Mouse (Mus musculus): ENCODE measurements around the gene Ovol2.
"Not testable (repeated sequence)": the region's sequence is repeated elsewhere in the genome, so short reads cannot be mapped to it uniquely, and the experiment has no call there.

Gene Ovol2

DNA sequence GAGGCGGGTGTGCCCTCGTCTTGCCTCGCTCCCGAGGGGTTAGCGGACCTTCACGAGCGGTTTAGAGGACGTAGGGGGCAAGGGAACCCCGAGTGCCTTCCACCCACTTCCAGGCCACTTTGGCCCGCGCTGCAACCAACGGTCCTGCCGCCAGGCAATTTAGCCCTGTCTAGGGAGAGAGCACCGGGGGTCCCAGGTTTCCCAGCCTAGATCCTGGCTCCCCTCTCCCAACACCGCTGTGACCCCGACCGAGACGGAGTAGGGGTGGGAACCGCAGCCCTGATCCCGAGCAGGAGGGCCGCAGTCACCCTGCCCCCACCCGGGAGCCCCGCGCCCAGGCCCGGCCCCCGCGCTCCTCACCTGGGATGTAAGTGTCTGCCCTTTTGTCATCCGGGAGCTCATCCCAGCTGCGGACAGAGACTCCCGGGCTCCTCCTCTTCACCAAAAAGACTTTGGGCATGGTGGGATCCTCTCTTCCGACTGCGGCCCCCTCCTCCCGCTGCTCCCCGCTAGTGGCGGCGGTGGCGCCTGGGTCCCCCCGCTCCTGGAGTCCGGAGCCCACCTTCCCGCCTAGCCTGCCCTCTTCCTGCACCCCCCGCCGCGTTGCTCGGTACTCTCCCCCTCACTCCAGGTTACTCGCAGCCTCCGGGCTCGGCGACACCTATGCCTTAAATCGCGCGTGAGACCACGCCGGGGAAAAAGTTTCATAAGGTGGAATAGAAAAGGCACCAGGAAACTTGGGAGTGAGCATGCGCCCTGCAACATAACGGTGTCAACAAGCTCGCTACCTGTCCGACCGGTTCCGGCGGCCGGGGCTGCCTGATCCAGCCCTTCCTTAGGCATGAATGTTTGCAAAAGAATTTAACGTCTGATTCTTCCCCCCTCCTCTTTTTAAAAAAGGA, at the start of gene Ovol2:
Ovol2 (minus strand) TSS at position 746 of the 902 bp plus-strand sequence.
- in situ Hi-C loops (cut with MboI, MseI) = no loop called here

DNA sequence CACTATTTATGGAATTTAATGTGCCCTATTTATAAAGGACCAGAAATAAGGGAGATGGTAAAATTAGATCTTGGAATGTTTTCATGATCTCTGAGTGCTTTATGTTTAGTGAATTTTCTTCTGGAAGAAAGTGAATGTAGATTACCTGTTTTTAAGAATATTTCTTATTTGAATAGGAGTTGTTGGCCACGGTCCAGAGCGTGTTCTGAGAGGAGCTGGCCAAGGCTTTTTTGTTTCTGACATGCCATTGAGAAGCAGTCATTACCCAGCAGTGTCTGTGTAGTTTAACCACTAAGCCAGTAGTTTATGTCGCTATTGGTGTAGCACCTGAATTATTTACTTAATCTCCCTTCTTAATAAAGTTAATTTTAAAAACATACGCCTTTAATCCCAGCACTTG, 49.8 kb upstream of the Ovol2 start:
- in situ Hi-C loops (cut with MboI, MseI) = no loop called here

DNA sequence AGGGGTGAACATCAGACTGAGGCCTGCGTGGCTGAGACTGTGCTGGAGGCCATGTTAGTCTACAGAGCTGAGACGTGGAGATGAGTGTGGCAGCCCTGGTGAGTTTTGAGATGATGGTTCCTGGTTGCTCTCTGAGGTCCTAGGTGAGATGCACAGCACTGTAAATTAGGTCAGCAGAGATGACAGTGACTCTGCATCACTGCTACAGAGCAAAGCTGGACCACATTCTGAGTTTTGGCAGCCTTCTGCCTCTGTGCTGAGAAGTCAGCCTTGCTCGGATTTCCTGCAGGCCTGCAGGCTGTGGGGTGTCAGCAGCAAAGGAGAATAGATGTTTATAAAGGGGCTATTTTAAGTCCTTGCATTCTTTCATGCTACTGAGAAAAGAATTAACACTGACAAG, 49.3 kb upstream of the Ovol2 start:
- in situ Hi-C loops (cut with MboI, MseI) = no loop called here

DNA sequence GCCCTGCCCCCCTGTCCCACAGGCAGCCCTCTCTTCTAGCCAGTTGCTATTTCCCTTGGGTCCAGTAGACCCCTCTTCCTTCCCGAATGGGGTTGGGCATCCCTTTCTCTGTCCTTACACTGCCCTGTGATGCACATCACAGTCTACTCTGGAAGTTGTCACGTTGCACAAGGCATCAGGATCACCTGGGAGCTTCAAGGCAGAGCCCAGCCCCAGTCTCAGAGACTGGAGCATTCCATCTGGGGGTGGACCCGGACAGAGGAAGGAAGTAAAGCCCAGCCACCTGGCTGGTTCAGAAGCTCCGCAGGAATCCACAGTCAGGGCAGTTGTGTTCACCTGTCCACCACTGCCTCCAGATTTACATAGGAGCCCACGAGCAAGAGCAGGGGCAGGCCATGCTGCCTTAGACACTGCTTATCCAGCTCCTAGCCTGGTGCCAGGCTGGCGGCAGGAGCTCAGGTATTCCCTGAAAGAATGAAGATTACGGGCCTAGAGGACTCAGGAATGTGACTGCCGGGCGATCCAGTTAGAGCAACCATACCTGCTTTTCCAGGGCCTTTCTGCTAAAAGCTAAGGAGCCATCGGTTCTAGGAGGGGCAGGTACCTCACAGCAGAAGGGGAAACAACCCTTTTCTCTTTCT, 43.2 kb upstream of the Ovol2 start:
- in situ Hi-C loops (cut with MboI, MseI) = no loop called here

DNA sequence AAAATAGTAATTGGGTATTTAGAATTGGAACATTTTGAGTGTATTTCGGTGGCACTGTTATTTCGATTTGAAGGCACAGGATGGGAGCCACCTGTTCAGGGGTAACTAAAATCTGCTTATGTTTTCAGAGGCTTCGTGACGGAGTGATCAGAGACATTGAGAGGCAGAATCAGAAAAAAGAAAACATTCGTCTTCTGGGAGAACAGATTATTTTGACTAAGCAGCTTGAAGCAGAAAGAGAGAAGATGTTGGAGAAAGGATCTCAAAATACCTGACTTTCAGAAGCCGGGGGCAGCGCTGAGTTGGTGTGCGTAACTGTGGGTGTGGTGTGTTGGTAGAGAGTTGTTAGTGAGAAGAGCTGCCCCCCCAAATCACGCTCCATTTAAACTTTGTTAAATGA, 41.1 kb upstream of the Ovol2 start:
- in situ Hi-C loops (cut with MboI, MseI) = no loop called here

DNA sequence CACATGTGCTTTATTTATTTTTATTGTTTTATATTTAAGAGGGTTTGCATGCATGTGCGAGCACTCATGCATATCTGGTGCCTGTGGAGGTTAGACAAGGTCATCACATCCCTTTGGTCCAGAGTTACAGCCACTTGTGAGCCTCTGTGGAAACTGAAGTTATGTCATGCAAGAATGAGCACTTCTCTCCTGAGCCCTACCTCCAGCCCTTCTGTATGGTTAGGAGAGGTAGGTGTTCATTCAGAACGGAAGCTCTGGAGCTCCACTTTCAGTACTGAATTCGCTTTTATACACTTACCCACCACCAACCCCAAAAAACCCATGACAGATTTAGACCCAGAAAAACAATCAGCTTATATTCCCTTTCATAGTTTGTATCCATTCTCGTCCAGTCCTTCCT, 39.6 kb upstream of the Ovol2 start:
- in situ Hi-C loops (cut with MboI, MseI) = no loop called here

DNA sequence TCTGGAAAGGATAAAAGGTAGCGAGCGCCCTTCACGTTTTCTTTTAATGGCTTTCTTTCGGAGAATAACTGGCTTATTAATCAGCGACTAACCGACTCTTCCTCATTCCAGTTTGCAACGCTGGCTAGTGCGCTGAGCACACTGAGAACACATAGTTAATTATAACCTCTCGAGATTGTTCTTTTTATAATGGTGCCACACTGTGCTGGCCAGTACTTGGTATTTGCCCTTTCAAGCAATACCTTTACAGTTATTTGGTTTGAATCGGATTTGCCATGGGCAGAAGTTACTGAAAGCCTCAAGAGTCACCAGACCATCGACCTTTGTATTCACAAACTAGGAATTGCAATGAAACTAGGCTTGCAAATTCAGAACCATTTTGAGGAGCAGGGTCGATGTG, 37.6 kb upstream of the Ovol2 start:
- in situ Hi-C loops (cut with MboI, MseI) = no loop called here

DNA sequence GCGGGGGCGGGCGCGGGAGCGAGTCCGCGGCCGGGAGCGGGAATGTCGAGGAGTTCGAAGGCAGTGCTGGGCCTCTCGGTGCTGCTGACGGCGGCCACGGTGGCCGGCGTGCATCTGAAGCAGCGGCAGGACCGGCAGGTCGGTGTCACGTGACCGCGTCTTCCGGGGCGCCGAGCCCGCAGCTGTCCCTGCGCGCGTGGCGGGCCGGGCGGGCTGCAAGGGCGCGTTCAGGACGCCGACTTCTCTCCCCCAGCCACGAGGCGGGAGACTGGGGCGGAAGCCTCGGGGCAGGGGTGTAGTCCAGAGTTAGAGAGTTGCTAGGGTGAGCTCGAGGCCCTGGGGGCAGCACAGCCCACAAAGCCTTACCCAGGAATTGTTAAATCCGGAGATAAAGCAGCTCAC, 37.1 kb upstream of the Ovol2 start:
- in situ Hi-C loops (cut with MboI, MseI) = no loop called here

DNA sequence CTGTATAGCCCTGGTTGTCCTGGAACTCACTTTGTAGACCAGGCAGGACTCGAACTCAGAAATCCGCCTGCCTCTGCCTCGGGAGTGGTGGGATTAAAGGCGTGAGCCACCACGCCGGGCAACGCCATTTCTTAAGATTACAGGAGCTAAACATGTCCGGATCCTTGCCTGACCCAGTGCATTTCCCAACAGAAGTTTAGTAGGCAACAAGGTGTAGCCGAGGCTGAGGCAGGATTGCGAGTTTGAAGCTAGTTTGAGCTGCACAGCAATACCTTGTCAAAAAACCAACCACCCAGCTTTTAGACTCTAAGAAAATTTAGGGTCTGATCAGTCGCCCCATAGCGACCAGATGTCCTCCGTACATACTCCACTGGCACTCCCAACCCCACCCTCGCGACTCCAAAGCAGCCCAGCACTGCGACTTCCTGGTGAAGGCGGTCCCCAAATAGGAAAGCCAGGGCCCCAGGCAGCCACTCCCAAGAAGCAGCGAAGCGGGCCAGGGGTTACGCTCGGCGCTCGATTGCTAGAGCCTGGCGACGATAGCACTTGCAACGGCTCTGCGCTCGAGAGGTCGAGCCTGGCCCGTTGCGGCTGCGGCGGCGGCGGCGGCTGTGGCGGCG, 36.6 kb upstream of the Ovol2 start, which contains the start of the genes Kat14 and Pet117:
Kat14 (plus strand) TSS at position 584 of the 620 bp plus-strand sequence.
Pet117 (plus strand) TSS at position 597 of the 620 bp plus-strand sequence.
- in situ Hi-C loops (cut with MboI, MseI) = no loop called here

DNA sequence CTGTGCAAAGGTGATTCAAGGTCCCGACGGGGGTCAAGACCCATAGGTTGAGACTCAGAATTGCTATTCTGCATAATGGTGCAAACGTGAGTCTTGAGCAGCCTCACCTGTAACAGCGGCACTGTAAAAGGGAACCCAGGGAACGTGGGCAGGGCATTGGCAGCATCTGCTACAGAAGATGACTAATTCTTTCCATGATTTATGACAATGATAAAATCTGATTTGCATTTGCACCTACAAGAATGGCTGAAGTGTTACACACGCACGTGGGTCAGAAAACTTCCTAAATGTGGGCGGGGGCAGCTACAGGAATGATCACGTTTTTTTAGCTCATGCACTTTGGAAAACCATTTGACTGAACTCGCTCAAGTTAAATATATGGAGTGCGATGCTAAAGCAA, 20.9 kb upstream of the Ovol2 start:
- in situ Hi-C loops (cut with MboI, MseI) = no loop called here

DNA sequence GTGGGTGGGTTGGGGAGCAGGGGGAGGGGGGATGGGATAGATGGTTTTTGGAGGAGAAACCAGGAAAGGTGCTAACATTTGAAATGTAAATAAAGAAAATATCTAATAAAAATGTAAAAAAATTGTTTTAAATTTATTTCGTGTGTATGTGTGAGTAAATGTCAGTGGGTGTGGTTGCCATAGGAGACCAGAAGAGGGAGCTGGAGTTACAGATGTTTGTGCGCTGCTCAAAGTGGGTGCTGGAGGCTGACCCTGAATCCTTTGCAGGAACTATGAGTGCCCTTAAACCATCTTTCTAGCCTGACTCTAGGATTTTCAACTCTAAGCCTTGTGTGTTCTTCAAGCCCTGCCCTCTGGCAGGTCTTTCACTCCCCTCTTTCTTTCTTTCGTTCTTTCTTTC, 16.6 kb upstream of the Ovol2 start:
- in situ Hi-C loops (cut with MboI, MseI) = no loop called here

DNA sequence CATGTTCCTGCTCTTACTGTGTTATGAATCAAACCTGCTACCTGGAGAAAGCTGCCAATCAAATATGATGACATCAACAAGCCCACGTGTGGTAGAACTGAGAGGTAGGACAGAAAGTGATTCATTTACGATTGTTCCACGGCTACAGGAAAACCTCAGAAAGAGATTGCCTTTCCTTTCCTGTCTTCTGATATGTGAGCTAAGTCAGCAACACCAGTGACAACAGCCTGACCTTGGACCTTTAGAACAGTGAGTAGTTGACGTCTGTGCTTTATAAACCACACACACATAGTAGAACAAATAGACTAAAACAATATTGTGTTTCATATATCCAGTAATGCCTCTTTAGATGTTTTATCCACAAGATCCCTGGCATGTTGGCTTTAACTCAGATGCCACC, 11.2 kb upstream of the Ovol2 start:
- in situ Hi-C loops (cut with MboI, MseI) = no loop called here

DNA sequence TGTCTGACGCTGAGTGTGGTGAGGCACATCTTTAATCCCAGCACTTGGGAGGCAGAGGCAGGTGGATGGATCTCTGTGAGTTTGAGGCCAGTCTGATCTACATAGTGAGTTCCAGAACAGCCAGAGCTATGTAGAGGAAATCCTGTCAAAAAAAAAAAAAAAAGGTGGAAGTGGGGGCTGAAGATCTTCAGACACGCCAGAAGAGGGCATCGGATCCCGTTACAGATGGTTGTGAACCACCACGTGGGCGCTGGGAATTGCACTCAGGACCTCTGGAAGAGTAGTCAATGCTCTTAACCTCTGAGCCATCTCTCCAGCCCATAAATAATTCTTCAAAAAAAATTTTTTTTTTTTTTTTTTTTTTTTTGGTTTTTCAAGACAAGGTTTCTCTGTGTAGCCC, 6.2 kb upstream of the Ovol2 start:
- in situ Hi-C loops (cut with MboI, MseI) = not testable (repeated sequence)

DNA sequence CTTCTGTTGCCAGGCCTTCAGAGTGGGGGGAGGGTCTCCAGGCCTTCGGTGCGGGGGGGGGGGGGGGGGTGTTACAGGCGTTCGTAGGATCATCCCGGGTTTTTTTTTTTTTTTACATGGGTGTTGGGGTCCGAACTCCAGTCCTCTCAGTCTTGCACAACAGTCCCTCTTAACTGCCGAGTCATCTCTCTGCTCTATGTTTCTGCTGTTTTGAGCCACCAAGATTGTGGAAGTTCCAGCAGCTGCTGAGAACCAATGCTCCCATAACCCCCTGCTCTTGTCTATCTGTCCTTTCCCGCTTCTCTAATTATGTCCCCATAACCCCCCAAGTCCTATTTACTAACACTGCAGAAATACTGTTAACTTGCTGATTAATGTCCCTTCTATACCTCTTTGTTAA, 5.8 kb upstream of the Ovol2 start:
- in situ Hi-C loops (cut with MboI, MseI) = no loop called here

DNA sequence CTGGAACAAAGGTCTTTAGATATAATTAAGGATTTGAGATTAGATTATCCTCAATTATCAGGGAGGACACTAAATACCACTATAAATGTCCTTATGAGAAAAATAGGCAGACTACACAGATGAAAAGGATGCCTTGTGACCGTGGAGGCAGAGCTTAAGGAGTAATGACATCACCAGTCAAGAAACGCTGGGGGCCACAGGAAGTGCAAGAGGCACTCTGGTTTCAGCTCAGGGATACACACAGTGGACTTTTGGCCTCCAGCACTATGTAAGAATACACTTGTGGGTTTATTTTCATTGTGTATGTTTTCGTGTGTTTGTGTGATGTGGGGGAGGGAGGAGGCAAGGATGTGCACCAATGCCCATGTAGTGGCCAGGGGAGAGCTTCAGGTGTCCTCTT, 5.3 kb upstream of the Ovol2 start:
- in situ Hi-C loops (cut with MboI, MseI) = no loop called here

DNA sequence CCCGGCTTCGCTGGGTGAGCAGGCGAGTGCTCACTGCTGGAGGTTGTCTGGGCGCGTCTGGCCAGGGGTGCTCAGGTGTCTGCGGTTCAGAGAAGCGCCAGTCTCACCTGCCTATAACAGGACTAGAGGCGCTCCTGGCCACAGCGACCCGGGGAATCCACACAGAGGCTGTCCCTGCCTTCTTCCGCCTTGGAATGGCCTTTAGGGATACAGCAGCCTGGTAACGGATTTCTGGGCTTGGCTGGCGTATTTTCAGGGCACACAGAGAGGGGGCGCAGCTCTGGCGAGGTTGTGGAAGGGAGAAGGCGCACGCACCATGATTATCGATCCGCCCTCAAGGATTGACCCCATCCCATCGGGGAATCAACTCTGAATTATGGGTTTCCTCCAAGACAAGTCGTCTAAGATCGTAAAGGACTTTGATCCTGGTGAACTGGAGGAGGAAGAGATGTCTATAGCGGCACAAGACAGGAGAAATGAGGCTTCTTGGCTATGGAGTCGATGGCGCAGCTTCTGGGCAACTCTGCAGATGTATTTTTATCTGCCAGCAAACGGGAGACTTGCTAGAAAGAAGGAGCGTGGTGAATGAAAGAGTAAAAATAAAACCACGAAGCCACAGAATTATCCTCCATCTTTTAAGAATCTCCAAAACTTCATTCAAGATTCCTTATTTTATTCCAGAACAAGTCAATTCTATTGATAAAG, 1.3 kb upstream of the Ovol2 start:
- in situ Hi-C loops (cut with MboI, MseI) = no loop called here

DNA sequence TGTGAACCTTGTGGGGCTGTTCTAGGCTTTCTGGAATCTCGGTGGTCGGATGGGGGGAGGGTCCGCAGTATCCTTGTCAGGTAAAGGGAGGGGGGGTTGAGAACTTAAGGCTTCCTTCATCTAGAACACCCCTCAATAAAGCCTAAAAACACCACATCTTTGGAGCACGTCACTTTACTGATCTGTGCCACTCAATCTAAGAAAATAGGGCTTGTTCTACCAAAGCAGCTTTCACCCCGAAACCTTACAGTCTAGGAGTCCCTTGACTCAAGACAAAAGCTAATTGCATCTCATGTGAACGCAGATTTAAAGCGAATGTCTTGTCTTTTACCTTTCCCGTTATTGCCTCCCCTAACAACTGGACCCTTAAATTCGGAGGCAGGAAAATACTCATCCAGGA, 540 bp upstream of the Ovol2 start:
- in situ Hi-C loops (cut with MboI, MseI) = no loop called here

DNA sequence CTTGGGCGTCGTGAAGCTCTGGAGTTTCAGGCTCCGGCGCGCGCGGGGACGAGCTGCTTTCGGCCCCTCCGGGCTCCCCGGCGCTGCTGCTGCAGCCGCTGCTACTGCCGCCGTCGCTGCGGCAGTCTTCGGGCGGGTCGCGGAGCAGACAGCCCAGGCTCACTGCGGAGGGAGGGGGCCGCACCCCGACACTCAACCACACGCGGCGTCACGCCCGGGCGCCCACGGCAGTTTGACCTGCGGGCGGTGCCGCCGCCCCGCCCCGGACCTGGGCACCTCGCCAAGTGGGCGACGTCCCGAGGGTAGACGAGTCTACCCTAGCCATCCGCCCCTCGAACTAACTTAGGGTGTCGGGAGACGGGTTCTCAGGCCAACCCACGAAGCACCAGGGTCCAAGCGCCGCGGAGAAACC, 980 bp downstream of the Ovol2 start:
- in situ Hi-C loops (cut with MboI, MseI) = no loop called here

DNA sequence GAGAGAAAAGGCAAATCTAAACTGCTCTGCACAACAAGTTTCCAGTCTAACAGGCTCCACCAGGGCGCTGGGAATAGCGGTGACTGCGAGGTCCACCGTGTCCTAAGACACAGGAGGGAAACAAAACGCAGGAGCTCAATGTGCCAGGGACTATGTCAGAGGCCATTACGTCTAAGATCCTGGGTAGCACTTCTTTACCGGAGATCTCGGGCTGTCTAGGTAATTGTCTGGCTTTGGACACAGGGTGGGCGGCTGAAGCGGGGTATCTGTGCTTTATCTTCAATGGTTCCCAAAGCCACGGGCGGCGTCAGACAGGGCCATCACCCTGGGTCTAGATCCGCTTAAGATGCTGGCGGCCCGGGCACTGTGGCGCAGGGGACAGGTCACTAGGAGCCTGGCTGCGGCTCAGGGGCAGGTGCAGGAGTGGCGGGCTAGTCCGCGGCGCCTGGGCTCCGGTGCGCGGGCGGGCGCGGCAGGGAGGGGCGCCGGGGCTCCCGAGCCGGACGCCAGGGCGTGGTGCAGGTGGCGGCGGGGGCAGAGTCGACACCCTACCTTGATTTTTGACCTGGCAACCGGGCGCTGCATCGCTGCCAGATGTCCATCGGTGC, 1.5 kb downstream of the Ovol2 start:
- in situ Hi-C loops (cut with MboI, MseI) = no loop called here

DNA sequence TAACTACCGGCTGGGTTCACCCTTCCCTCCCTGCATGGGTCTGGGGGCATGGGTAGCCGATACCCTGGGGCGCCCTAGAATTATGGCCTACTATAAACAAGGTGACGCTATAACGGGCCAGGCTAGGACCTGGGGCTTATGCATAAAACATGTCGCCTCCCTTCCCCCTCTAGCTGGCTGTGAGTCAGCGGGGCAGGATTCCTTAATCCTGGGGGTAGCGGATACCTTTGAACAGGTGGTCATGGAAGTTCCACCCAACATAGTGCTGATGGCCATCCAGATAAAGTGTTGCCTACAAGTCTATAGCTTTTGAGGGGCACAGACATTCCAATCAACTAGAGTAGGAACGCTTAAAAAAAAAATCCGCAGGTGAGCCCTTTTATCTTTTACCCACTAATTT, 2.0 kb downstream of the Ovol2 start:
- in situ Hi-C loops (cut with MboI, MseI) = no loop called here

DNA sequence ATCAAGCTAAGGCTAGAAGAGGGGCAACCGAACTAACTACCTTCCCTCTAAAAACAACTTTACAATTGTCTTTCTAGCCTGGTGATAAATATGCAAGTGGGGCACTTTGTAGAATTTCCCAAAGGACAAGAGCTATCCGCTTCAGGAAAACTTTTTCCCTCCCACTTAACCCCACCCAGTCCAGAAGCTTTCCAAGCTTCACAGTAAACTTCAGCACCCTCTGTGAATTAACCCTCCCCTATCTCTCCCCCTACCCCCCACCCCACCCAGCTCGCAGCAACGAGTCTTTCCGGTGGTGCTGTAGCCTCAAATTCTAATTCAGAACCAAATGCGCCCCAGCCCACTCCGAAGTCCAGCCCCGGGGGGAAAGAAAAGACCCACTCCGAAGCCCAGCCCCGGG, 2.5 kb downstream of the Ovol2 start:
- in situ Hi-C loops (cut with MboI, MseI) = no loop called here

DNA sequence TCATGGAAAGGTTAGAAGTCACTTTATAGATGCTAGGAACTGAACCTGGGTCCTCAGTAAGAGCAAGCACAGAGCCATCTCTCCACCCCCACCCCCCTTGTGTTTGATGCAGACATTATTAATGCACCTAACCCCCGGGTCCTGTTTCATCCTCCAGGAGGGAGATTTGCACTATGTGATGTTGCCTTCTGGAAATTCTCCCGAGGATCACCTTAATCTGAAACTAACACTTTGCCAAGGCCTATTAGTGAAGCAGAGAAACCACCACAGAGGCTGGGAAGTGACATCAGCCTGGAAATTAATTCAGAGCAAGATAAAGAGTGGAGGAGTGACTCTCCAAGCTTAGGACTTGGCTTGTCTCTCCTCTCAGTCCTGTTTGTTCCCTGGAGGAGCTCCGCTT, 7.7 kb downstream of the Ovol2 start:
- in situ Hi-C loops (cut with MboI, MseI) = no loop called here
